8 mouse cellular contexts compared by ENCODE assay signal in genomic region chr13:116711866-116712593, GRCm38 (mm10).
DNase-seq lines count a peak whose midpoint lies in the region; ATAC-seq lines count a peak whose summit lies in the region.

No protein-coding gene starts in this region.

- ATAC-seq in inflammation-experienced regulatory T-cells, adult 6 months = peak; percentile 67
- ATAC-seq in megakaryocyte, adult 5-6 weeks (ENCODE audit: poor library complexity, severe bottlenecking) = peak; percentile 82

- DNase-seq in cerebellum, adult 18-20 months = peak; percentile 21 to 38
- no peak for DNase-seq in cerebellum, adult 9-11 months
- peak; percentile 15 for DNase-seq in cerebellum, adult 9-10 months
- DNase-seq in frontal cortex, postnatal 14 days (ENCODE audit: low spot score in 2 of 2) = peak; percentile 46 to 59
- peak; percentile 69 to 73 for DNase-seq in left cerebral cortex, postnatal 10 days (ENCODE audit: extremely low spot score in 1 of 2, low spot score in 2 of 2)
- peak; percentile 86 for DNase-seq in right cerebral cortex, postnatal 4 days

- intact Hi-C loops in left cerebral cortex, postnatal 10 days (cut with DNase I) = loop anchor here (2.0 to 10.0 kb wide), 4 partner anchors 985 to 1727 kb away; no protein-coding TSS in a partner anchor
